35 mouse cellular contexts compared by ENCODE assay signal in genomic region chr14:17812414-17812813, GRCm38 (mm10).
"Had no signal": no experiment of that assay in that cellular context is flagged by ENCODE, and none has a peak within 500 bp of the region (broad histone marks: within the 10 kb centered on the region; RNA-seq: fewer than 3 reads in every experiment).

No protein-coding gene starts in this region.

- H3K9ac ChIP-seq: heart, embryonic 12.5 days; heart, embryonic 13.5 days; heart, embryonic 15.5 days; hindbrain, embryonic 12.5 days; hindbrain, embryonic 13.5 days; hindbrain, embryonic 14.5 days; hindbrain, embryonic 15.5 days; intestine, embryonic 15.5 days; kidney, embryonic 15.5 days had no signal

- H3K27ac ChIP-seq: heart, embryonic 10.5 days; heart, embryonic 13.5 days; heart, embryonic 15.5 days; hindbrain, embryonic 10.5 days; hindbrain, embryonic 12.5 days; hindbrain, embryonic 13.5 days; hindbrain, embryonic 14.5 days; hindbrain, embryonic 15.5 days; hindbrain, postnatal 0 days; intestine, embryonic 15.5 days; kidney, embryonic 15.5 days; kidney, postnatal 0 days; layer of hippocampus, adult 2 months had no signal

- DNase-seq: heart, postnatal 10 days; heart, postnatal 14 days; heart, postnatal 36 days; heart, postnatal 4 days; kidney, adult 11 months; kidney, adult 18-20 months; kidney, adult 2 months; kidney, adult 8-10 months; kidney, adult 9 months; kidney, postnatal 10 days; kidney, postnatal 14 days; kidney, postnatal 25 days; kidney, postnatal 36 days; kidney, postnatal 4 days; layer of hippocampus, adult 9-11 months; layer of hippocampus, postnatal 36 days had no signal

- ATAC-seq: hindbrain, embryonic 16.5 days; hindbrain, postnatal 0 days; inflammation-experienced regulatory T-cells, adult 6 months; intestine, embryonic 15.5 days; intestine, embryonic 16.5 days; intestine, postnatal 0 days had no signal

- H3K4me2 ChIP-seq: heart, embryonic 11.5 days; heart, embryonic 12.5 days; heart, embryonic 13.5 days; heart, embryonic 15.5 days; hindbrain, embryonic 12.5 days; hindbrain, embryonic 13.5 days; hindbrain, embryonic 14.5 days; hindbrain, embryonic 15.5 days; intestine, embryonic 15.5 days; kidney, embryonic 15.5 days had no signal

- H3K9me3 ChIP-seq: heart, embryonic 10.5 days; heart, embryonic 12.5 days; heart, embryonic 13.5 days; heart, embryonic 15.5 days; hindbrain, embryonic 10.5 days; hindbrain, embryonic 12.5 days; hindbrain, embryonic 13.5 days; hindbrain, embryonic 15.5 days; intestine, embryonic 15.5 days; kidney, embryonic 15.5 days had no signal

- H3K4me3 ChIP-seq: heart, embryonic 10.5 days; heart, embryonic 12.5 days; heart, embryonic 13.5 days; heart, embryonic 15.5 days; hindbrain, embryonic 10.5 days; hindbrain, embryonic 12.5 days; hindbrain, embryonic 13.5 days; hindbrain, embryonic 15.5 days; intestine, embryonic 15.5 days; kidney, embryonic 15.5 days; layer of hippocampus, adult 2 months had no signal

- H3K27me3 ChIP-seq: heart, embryonic 12.5 days; heart, embryonic 13.5 days; heart, embryonic 15.5 days; hindbrain, embryonic 12.5 days; hindbrain, embryonic 13.5 days; hindbrain, embryonic 15.5 days; intestine, embryonic 15.5 days; kidney, embryonic 15.5 days had no signal

- H3K4me1 ChIP-seq: heart, embryonic 10.5 days; heart, embryonic 12.5 days; heart, embryonic 13.5 days; heart, embryonic 15.5 days; hindbrain, embryonic 10.5 days; hindbrain, embryonic 12.5 days; hindbrain, embryonic 13.5 days; hindbrain, embryonic 15.5 days; intestine, embryonic 15.5 days; kidney, embryonic 15.5 days had no signal

- H3K36me3 ChIP-seq: heart, embryonic 10.5 days; heart, embryonic 12.5 days; heart, embryonic 13.5 days; heart, embryonic 15.5 days; hindbrain, embryonic 10.5 days; hindbrain, embryonic 12.5 days; hindbrain, embryonic 13.5 days; hindbrain, embryonic 15.5 days; intestine, embryonic 15.5 days; kidney, embryonic 15.5 days had no signal
